Mouse (Mus musculus) spleen, adult 2 months (tissue): Measurements from ENCODE around the gene Omg.

Experiments
- CTCF ChIP-seq: fragments of 200-500 bp; IDR thresholded peaks from 2 replicates; pipeline ENCODE4 v1.5.1; 2011; ENCODE audit warnings: mild to moderate bottlenecking, inconsistent platforms; ENCODE audit not compliant: insufficient read depth, insufficient read length, insufficient replicate concordance; ENCODE audit errors: extremely low read depth
- POLR2A ChIP-seq: fragments of 200-500 bp; IDR thresholded peaks from 2 replicates; pipeline ENCODE4 v1.6.1; 2011; ENCODE audit warnings: low read depth, low read length, inconsistent platforms

GRCm38 (mm10) chr11:79529226-79529625 lies 25.3 kb upstream of the Omg start:
- TF ChIP-seq POLR2A, result no peak
- no peak for TF ChIP-seq CTCF
